Mouse (Mus musculus): Measurements from ENCODE around the gene 2310030G06Rik.

2310030G06Rik gene

GRCm38 (mm10) chr9:50742261-50742660 is 4.1 kb downstream of the 2310030G06Rik start:
- no peak for DNase-seq

GRCm38 (mm10) chr9:50740867-50741784 is 5.2 kb downstream of the 2310030G06Rik start:
- DNase-seq: no peak

GRCm38 (mm10) chr9:50738914-50739870 is 7.1 kb downstream of the 2310030G06Rik start, which contains the start of gene Dixdc1:
Gene Dixdc1, minus strand, starts transcription at chr9:50739517.
- DNase-seq: peak; percentile 76 to 78

- DNase-seq: peak in 1 of 2 experiments; percentile 26
Observed at GRCm38 (mm10) chr9:50734989-50735388, 11.3 kb downstream of the 2310030G06Rik start.

- DNase-seq: no peak
Observed at GRCm38 (mm10) chr9:50732560-50732959, 13.8 kb downstream of the 2310030G06Rik start.

GRCm38 (mm10) chr9:50729600-50729999 is 16.7 kb downstream of the 2310030G06Rik start:
- no peak for DNase-seq

- DNase-seq: peak in 1 of 2 experiments; percentile 19
Observed at GRCm38 (mm10) chr9:50727925-50728651, 18.2 kb downstream of the 2310030G06Rik start.

GRCm38 (mm10) chr9:50727171-50727924 is 19.0 kb downstream of the 2310030G06Rik start:
- no peak for DNase-seq

- DNase-seq: no peak
Observed at GRCm38 (mm10) chr9:50725921-50726590, 20.3 kb downstream of the 2310030G06Rik start.

- DNase-seq: no peak
Observed at GRCm38 (mm10) chr9:50724661-50725330, 21.5 kb downstream of the 2310030G06Rik start.

GRCm38 (mm10) chr9:50724147-50724546 is 22.2 kb downstream of the 2310030G06Rik start:
- no peak for DNase-seq

GRCm38 (mm10) chr9:50723406-50723805 is 22.9 kb downstream of the 2310030G06Rik start:
- DNase-seq: no peak

- DNase-seq: no peak
Observed at GRCm38 (mm10) chr9:50722451-50722911, 23.9 kb downstream of the 2310030G06Rik start.

GRCm38 (mm10) chr9:50721061-50721460 is 25.3 kb downstream of the 2310030G06Rik start:
- DNase-seq: no peak

- no peak for DNase-seq
Observed at GRCm38 (mm10) chr9:50718878-50719277, 27.5 kb downstream of the 2310030G06Rik start.

GRCm38 (mm10) chr9:50714188-50714587 is 32.1 kb downstream of the 2310030G06Rik start:
- no peak for DNase-seq

- DNase-seq: no peak
Observed at GRCm38 (mm10) chr9:50711337-50711736, 35.0 kb downstream of the 2310030G06Rik start.

- no peak for DNase-seq
Observed at GRCm38 (mm10) chr9:50709108-50709507, 37.2 kb downstream of the 2310030G06Rik start.

GRCm38 (mm10) chr9:50704907-50705306 is 41.4 kb downstream of the 2310030G06Rik start:
- DNase-seq: no peak

Data from spleen, adult 18-20 months (tissue).